Mouse (Mus musculus) stomach, postnatal 0 days (tissue): ENCODE results near the gene Ccn1. TPM values are rescaled to one million over a fixed set of nuclear protein-coding genes. Genes with fewer than 3 reads are reported as not detected.

Experiments used
- ATAC-seq: fragments of 200-750 bp; cut with Nextera tagmentation; 2 replicates; pipeline ENCODE4 v1.8.0; 2017; ENCODE audit not compliant: low FRiP score, low TSS enrichment
- DNase-seq: peaks from one replicate; pipeline ENCODE4 v3.0.0-alpha.2; 2016; ENCODE audit warnings: low spot score
- H3K27ac ChIP-seq: fragments of 300-500 bp; sonication (generic); replicated peaks from 2 replicates; pipeline ENCODE4 v1.5.1; 2014; ENCODE audit warnings: mild to moderate bottlenecking, control low read depth
- H3K27me3 ChIP-seq: fragments of 300-500 bp; sonication (generic); 2 replicates; pipeline ENCODE4 v1.6.1; 2014; ENCODE audit warnings: low read length; ENCODE audit not compliant: control insufficient read depth, insufficient read depth
- H3K36me3 ChIP-seq: fragments of 300-500 bp; sonication (generic); 2 replicates; pipeline ENCODE4 v1.6.1; 2014; ENCODE audit warnings: low read length, mixed read lengths; ENCODE audit not compliant: control insufficient read depth, insufficient read depth
- H3K4me1 ChIP-seq: fragments of 300-500 bp; sonication (generic); replicated peaks from 2 replicates; pipeline ENCODE4 v1.6.1; 2014; ENCODE audit warnings: antibody characterized with exemption; ENCODE audit not compliant: control insufficient read depth, insufficient read depth
- H3K4me2 ChIP-seq: fragments of 300-500 bp; sonication (generic); replicated peaks from 2 replicates; pipeline ENCODE4 v1.6.1; 2014; ENCODE audit warnings: low read depth, mild to moderate bottlenecking, control low read depth, moderate library complexity
- H3K4me3 ChIP-seq: fragments of 300-500 bp; sonication (generic); 2 replicates; pipeline ENCODE4 v1.5.1; 2014; ENCODE audit warnings: low read depth, low read length, control low read depth
- H3K9ac ChIP-seq: fragments of 300-500 bp; sonication (generic); 2 replicates; pipeline ENCODE4 v1.6.1; 2014; ENCODE audit warnings: mild to moderate bottlenecking, low read length, control low read depth, mixed read lengths
- H3K9me3 ChIP-seq: fragments of 300-500 bp; sonication (generic); 2 replicates; pipeline ENCODE4 v1.6.1; 2016; ENCODE audit warnings: low read length; ENCODE audit not compliant: control insufficient read depth
- CTCF ChIP-seq: IDR thresholded peaks from 2 replicates; pipeline ENCODE4 v1.5.1; 2016; ENCODE audit warnings: antibody characterized with exemption, low read depth, mild to moderate bottlenecking, moderate library complexity
- EP300 ChIP-seq: optimal IDR thresholded peaks from 2 replicates; pipeline ENCODE3; 2016; ENCODE audit warnings: antibody characterized with exemption
- WGBS: fragments of 180-500 bp; shearing (Covaris S2); extraction: QIAGEN DNeasy Blood & Tissue Kit; methylation state at CpG from one replicate; pipeline ENCODE4 v1.1.7; 2014; 5-methylcytosine and 5-hydroxymethylcytosine counted together
- polyA plus RNA-seq: library from polyadenylated mRNA; unstranded; fragments of >200 nt; fragmentation: Nextera tagmentation; extraction: Ambion mirVana; gene quantifications from 2 replicates; pipeline ENCODE4 v1.2.1, GENCODE M21; 2015

Gene Ccn1
- polyA plus RNA-seq, 1 experiment from 2014 or later: 78.5 TPM

GRCm38 (mm10) chr3:145628643-145629042 lies 21.1 kb downstream of the Ccn1 start:
- H3K4me3 ChIP-seq: no peak overlapping the region
- no peaks in the 10 kb centered on the region for H3K9me3 ChIP-seq
- H3K9ac ChIP-seq: no peak overlapping the region
- DNase-seq: no peak
- no peaks in the 10 kb centered on the region for H3K4me1 ChIP-seq
- TF ChIP-seq CTCF (no peak), EP300 (no peak)
- WGBS: 50% methylated on average over 5 of the region's 5 CpGs
- H3K27ac ChIP-seq: no peak overlapping the region
- ATAC-seq: no peak
- no peak overlapping the region for H3K4me2 ChIP-seq
- H3K27me3 ChIP-seq: no peaks in the 10 kb centered on the region
- no peaks in the 10 kb centered on the region for H3K36me3 ChIP-seq

- DNase-seq: peak; percentile 66
- H3K9ac ChIP-seq: no peak overlapping the region
- ATAC-seq: peak; percentile 76
- H3K4me3 ChIP-seq: no peak overlapping the region
- H3K4me1 ChIP-seq: no peaks in the 10 kb centered on the region
- no peaks in the 10 kb centered on the region for H3K9me3 ChIP-seq
- 84% methylated on average over 3 of the region's 3 CpGs for WGBS
- TF ChIP-seq CTCF: peak; percentile 76
- TF ChIP-seq EP300: no peak
- H3K27me3 ChIP-seq: no peaks in the 10 kb centered on the region
- H3K4me2 ChIP-seq: no peak overlapping the region
- no peak overlapping the region for H3K27ac ChIP-seq
- no peaks in the 10 kb centered on the region for H3K36me3 ChIP-seq
Measured at GRCm38 (mm10) chr3:145627830-145628229, 22.0 kb downstream of the Ccn1 start.

DNA sequence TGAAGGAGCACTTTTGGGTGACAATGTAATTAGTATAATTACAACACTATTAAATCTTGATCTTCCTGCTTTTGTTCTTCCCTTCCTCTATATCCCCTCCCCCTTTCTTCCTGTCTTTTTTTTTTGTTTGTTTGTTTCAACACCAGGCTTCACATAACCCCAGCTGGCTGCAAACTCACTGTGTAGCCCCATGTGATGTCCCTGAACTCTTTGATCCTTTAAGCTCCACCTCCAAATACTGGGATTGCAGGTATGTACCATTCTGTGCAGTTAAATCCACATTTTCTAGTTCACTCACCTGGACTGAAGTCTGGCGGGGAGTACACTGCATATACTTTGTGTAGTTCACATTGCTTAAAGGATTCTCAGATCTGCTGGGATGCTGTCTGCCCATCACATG lies 23.7 kb downstream of the Ccn1 start:
- ATAC-seq (no peak), DNase-seq (no peak)
- Histone ChIP-seq H3K27ac (no peak overlapping the region), H3K4me3 (no peak overlapping the region), H3K27me3 (no peaks in the 10 kb centered on the region), H3K9me3 (no peaks in the 10 kb centered on the region), H3K4me2 (no peak overlapping the region), H3K9ac (no peak overlapping the region), H3K4me1 (no peaks in the 10 kb centered on the region), H3K36me3 (no peaks in the 10 kb centered on the region)
- no peak for TF ChIP-seq EP300
- no peak for TF ChIP-seq CTCF
- 88% methylated on average over 1 of the region's 1 CpGs for WGBS

GRCm38 (mm10) chr3:145625546-145625945 lies 24.2 kb downstream of the Ccn1 start:
- no peak for ATAC-seq
- no peaks in the 10 kb centered on the region for H3K27me3 ChIP-seq
- WGBS: 78% methylated on average over 9 of the region's 9 CpGs

DNA sequence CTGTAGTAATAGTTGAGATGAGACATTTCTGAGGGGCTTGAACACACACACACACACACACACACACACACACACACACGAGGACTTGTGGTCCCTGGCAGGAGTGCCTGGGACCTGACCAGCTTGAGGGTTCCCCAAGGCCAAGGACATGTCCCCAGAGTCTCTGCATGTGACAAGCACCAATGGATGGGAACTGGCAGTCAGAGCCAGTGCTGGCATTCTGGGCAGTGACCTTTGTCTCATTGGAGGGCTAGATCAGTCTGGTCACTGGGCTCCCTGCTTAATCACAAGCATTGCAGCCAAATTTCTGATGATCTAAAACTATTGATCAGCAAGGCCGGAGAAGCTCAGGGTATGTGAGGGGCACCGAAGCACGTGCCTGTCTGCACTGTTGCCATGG lies 25.0 kb downstream of the Ccn1 start:
- Histone ChIP-seq H3K36me3 (no peaks in the 10 kb centered on the region), H3K9ac (no peak overlapping the region), H3K9me3 (no peaks in the 10 kb centered on the region), H3K4me1 (no peaks in the 10 kb centered on the region), H3K4me3 (no peak overlapping the region), H3K27ac (no peak overlapping the region), H3K27me3 (no peaks in the 10 kb centered on the region), H3K4me2 (no peak overlapping the region)
- ATAC-seq (no peak), DNase-seq (no peak)
- 85% methylated on average over 4 of the region's 4 CpGs for whole genome bisulfite sequencing
- no peak for TF ChIP-seq CTCF
- TF ChIP-seq EP300: no peak

More at GRCm38 (mm10) chr3:145625546-145625945, 24.2 kb downstream of the Ccn1 start:
- Histone ChIP-seq H3K36me3 (no peaks in the 10 kb centered on the region), H3K4me2 (no peak overlapping the region), H3K9ac (no peak overlapping the region), H3K4me1 (no peaks in the 10 kb centered on the region), H3K4me3 (no peak overlapping the region), H3K9me3 (no peaks in the 10 kb centered on the region), H3K27ac (no peak overlapping the region)
- no peak for DNase-seq
- TF ChIP-seq EP300: no peak
- TF ChIP-seq CTCF: no peak

- ATAC-seq: no peak
- no peaks in the 10 kb centered on the region for H3K27me3 ChIP-seq
- WGBS: 69% methylated on average over 12 of the region's 12 CpGs
Measured at GRCm38 (mm10) chr3:145623047-145623446, 26.7 kb downstream of the Ccn1 start.

More at GRCm38 (mm10) chr3:145623047-145623446, 26.7 kb downstream of the Ccn1 start:
- no peak overlapping the region for H3K4me3 ChIP-seq
- TF ChIP-seq EP300: no peak
- TF ChIP-seq CTCF: no peak
- no peak overlapping the region for H3K4me2 ChIP-seq
- H3K27ac ChIP-seq: no peak overlapping the region
- H3K9ac ChIP-seq: no peak overlapping the region
- no peaks in the 10 kb centered on the region for H3K36me3 ChIP-seq
- no peaks in the 10 kb centered on the region for H3K4me1 ChIP-seq
- no peaks in the 10 kb centered on the region for H3K9me3 ChIP-seq
- no peak for DNase-seq
